ENCODE assay signal across 32 mouse cellular contexts in genomic region chr12:112348116-112348515, GRCm38 (mm10).
"Had no signal": no experiment of that assay in that cellular context is flagged by ENCODE, and none has a peak within 500 bp of the region (broad histone marks: within the 10 kb centered on the region; RNA-seq: fewer than 3 reads in every experiment).

No protein-coding gene starts in this region.

- DNase-seq: heart, postnatal 10 days; heart, postnatal 14 days; heart, postnatal 36 days; heart, postnatal 4 days; kidney, adult 11 months; kidney, adult 18-20 months; kidney, adult 2 months; kidney, adult 8-10 months; kidney, adult 9 months; kidney, postnatal 10 days; kidney, postnatal 14 days; kidney, postnatal 25 days; kidney, postnatal 36 days; kidney, postnatal 4 days; layer of hippocampus, adult 9-11 months; layer of hippocampus, postnatal 36 days had no signal

- H3K9me3 ChIP-seq: heart, embryonic 15.5 days; hindbrain, embryonic 13.5 days; hindbrain, embryonic 15.5 days; intestine, embryonic 15.5 days had no signal

- H3K4me2 ChIP-seq: heart, embryonic 15.5 days; hindbrain, embryonic 12.5 days; hindbrain, embryonic 13.5 days; hindbrain, embryonic 14.5 days; hindbrain, embryonic 15.5 days; intestine, embryonic 15.5 days; kidney, embryonic 15.5 days had no signal

- ATAC-seq: hindbrain, embryonic 16.5 days; hindbrain, postnatal 0 days; inflammation-experienced regulatory T-cells, adult 6 months; intestine, embryonic 15.5 days; intestine, embryonic 16.5 days; intestine, postnatal 0 days had no signal

- H3K9ac ChIP-seq: heart, embryonic 15.5 days; hindbrain, embryonic 12.5 days; hindbrain, embryonic 13.5 days; hindbrain, embryonic 14.5 days; hindbrain, embryonic 15.5 days; intestine, embryonic 15.5 days; kidney, embryonic 15.5 days had no signal

- H3K27me3 ChIP-seq: heart, embryonic 15.5 days; hindbrain, embryonic 12.5 days; hindbrain, embryonic 15.5 days; intestine, embryonic 15.5 days had no signal

- H3K27ac ChIP-seq: heart, embryonic 15.5 days; hindbrain, embryonic 10.5 days; hindbrain, embryonic 12.5 days; hindbrain, embryonic 13.5 days; hindbrain, embryonic 14.5 days; hindbrain, embryonic 15.5 days; hindbrain, postnatal 0 days; intestine, embryonic 15.5 days; kidney, embryonic 15.5 days; kidney, postnatal 0 days; layer of hippocampus, adult 2 months; left cerebral cortex, adult 2 months had no signal

- H3K4me3 ChIP-seq: heart, embryonic 15.5 days; hindbrain, embryonic 10.5 days; hindbrain, embryonic 12.5 days; hindbrain, embryonic 13.5 days; hindbrain, embryonic 15.5 days; intestine, embryonic 15.5 days; kidney, embryonic 15.5 days; layer of hippocampus, adult 2 months; left cerebral cortex, adult 2 months had no signal

- H3K36me3 ChIP-seq: heart, embryonic 15.5 days; hindbrain, embryonic 10.5 days; hindbrain, embryonic 12.5 days; hindbrain, embryonic 13.5 days; hindbrain, embryonic 15.5 days; intestine, embryonic 15.5 days; kidney, embryonic 15.5 days had no signal
